Mouse (Mus musculus): ENCODE results near the gene Rab34. TPM values are rescaled to one million over a fixed set of nuclear protein-coding genes. Genes with fewer than 3 reads are reported as not detected.
"Not testable (repeated sequence)": the region's sequence is repeated elsewhere in the genome, so short reads cannot be mapped to it uniquely, and the experiment has no call there.

The Rab34 gene
- total and polyA plus RNA-seq, 2 experiments = 2.8 to 5.2 TPM

GRCm38 (mm10) chr11:78182961-78183844, 5.0 kb upstream of the Rab34 start, which contains the start of gene Rpl23a:
Rpl23a (minus strand) TSS chr11:78183584.
- Histone ChIP-seq H3K4me3 (ENCODE audit: insufficient read depth, low read depth, low read length) (peak within 1 kb of the TSS; percentile 73), H3K27ac (replicated peaks; ENCODE audit: insufficient read depth, low read depth, low read length) (peak within 1 kb of the TSS; percentile 54), H3K79me2 (ENCODE audit: control insufficient read depth, insufficient read depth, low read length) (peaks cover 5% of the 10 kb centered on the region; the same call in 1 of the 2 replicates), H3K4me1 (ENCODE audit: control insufficient read depth, insufficient read depth, low read length) (peaks cover 7% of the 10 kb centered on the region), H3K9ac (ENCODE audit: low read depth, low read length) (peak within 1 kb of the TSS; percentile 87), H3K36me3 (ENCODE audit: control insufficient read depth, insufficient read depth, low read length) (peaks cover 19% of the 10 kb centered on the region), H3K27me3 (ENCODE audit: control insufficient read depth, insufficient read depth, low read length) (no peaks in the 10 kb centered on the region)
- WGBS = under 1% methylated on average over 38 of the region's 38 CpGs
- DNase-seq (ENCODE audit: extremely low read depth, low read depth, low spot score) = peak; percentile 95
- TF ChIP-seq POLR2A (IDR thresholded peaks at IDR 0.05; ENCODE audit: extremely low read depth, insufficient read depth, low read length) = peak; percentile 72; the same call in 1 of the 2 replicates
- TF ChIP-seq CTCF (IDR thresholded peaks at IDR 0.05; ENCODE audit: low read depth, low read length) = peak; percentile 20; the same call in 1 of the 2 replicates

- TF ChIP-seq CTCF (IDR thresholded peaks at IDR 0.05; ENCODE audit: low read depth, low read length) (no peak), POLR2A (IDR thresholded peaks at IDR 0.05; ENCODE audit: extremely low read depth, insufficient read depth, low read length) (no peak)
- 28% methylated on average over 10 of the region's 10 CpGs for WGBS
- peak overlapping the region; percentile 8; the same call in 1 of the 2 replicates for H3K4me3 ChIP-seq (ENCODE audit: insufficient read depth, low read depth, low read length)
- H3K4me1 ChIP-seq (ENCODE audit: control insufficient read depth, insufficient read depth, low read length) = peaks cover 7% of the 10 kb centered on the region
- peaks cover 5% of the 10 kb centered on the region; the same call in 1 of the 2 replicates for H3K79me2 ChIP-seq (ENCODE audit: control insufficient read depth, insufficient read depth, low read length)
- no peaks in the 10 kb centered on the region for H3K27me3 ChIP-seq (ENCODE audit: control insufficient read depth, insufficient read depth, low read length)
- no peak overlapping the region; the same call in 1 of the 2 replicates for H3K27ac ChIP-seq (replicated peaks; ENCODE audit: insufficient read depth, low read depth, low read length)
- H3K9ac ChIP-seq (ENCODE audit: low read depth, low read length) = peak overlapping the region; percentile 62
- peaks cover 19% of the 10 kb centered on the region for H3K36me3 ChIP-seq (ENCODE audit: control insufficient read depth, insufficient read depth, low read length)
- DNase-seq (ENCODE audit: extremely low read depth, low read depth, low spot score) = peak; percentile 46
Measured at GRCm38 (mm10) chr11:78183884-78184514, 4.2 kb upstream of the Rab34 start.

GRCm38 (mm10) chr11:78184702-78185101, 3.5 kb upstream of the Rab34 start:
- not testable (repeated sequence) for H3K4me3 ChIP-seq (ENCODE audit: insufficient read depth, low read depth, low read length); H3K27me3 ChIP-seq (ENCODE audit: control insufficient read depth, insufficient read depth, low read length); H3K79me2 ChIP-seq (ENCODE audit: control insufficient read depth, insufficient read depth, low read length); H3K9ac ChIP-seq (ENCODE audit: low read depth, low read length); DNase-seq (ENCODE audit: extremely low read depth, low read depth, low spot score); H3K4me1 ChIP-seq (ENCODE audit: control insufficient read depth, insufficient read depth, low read length); H3K27ac ChIP-seq (replicated peaks; ENCODE audit: insufficient read depth, low read depth, low read length)
- 90% methylated on average over 6 of the region's 6 CpGs for WGBS
- H3K36me3 ChIP-seq (ENCODE audit: control insufficient read depth, insufficient read depth, low read length) = peaks cover 18% of the 10 kb centered on the region

GRCm38 (mm10) chr11:78189234-78190040, 1.2 kb downstream of the Rab34 start:
- peaks cover 2% of the 10 kb centered on the region; the same call in 1 of the 2 replicates for H3K4me1 ChIP-seq (ENCODE audit: control insufficient read depth, insufficient read depth, low read length)
- H3K9ac ChIP-seq (ENCODE audit: low read depth, low read length) = peak overlapping the region; percentile 86
- no peaks in the 10 kb centered on the region for H3K27me3 ChIP-seq (ENCODE audit: control insufficient read depth, insufficient read depth, low read length)
- WGBS = 1% methylated on average over 42 of the region's 42 CpGs
- H3K36me3 ChIP-seq (ENCODE audit: control insufficient read depth, insufficient read depth, low read length) = no peaks in the 10 kb centered on the region
- DNase-seq (ENCODE audit: extremely low read depth, low read depth, low spot score) = peak; percentile 42
- TF ChIP-seq POLR2A (IDR thresholded peaks at IDR 0.05; ENCODE audit: extremely low read depth, insufficient read depth, low read length) (0 out of 2 replicates have a peak, but pooled peaks have one; percentile 16), CTCF (IDR thresholded peaks at IDR 0.05; ENCODE audit: low read depth, low read length) (no peak)
- no peaks in the 10 kb centered on the region for H3K79me2 ChIP-seq (ENCODE audit: control insufficient read depth, insufficient read depth, low read length)
- H3K27ac ChIP-seq (replicated peaks; ENCODE audit: insufficient read depth, low read depth, low read length) = peak overlapping the region; percentile 29
- peak overlapping the region; percentile 73 for H3K4me3 ChIP-seq (ENCODE audit: insufficient read depth, low read depth, low read length)

- H3K36me3 ChIP-seq (ENCODE audit: control insufficient read depth, insufficient read depth, low read length) = no peaks in the 10 kb centered on the region
- TF ChIP-seq POLR2A (IDR thresholded peaks at IDR 0.05; ENCODE audit: extremely low read depth, insufficient read depth, low read length) = no peak
- no peak for TF ChIP-seq CTCF (IDR thresholded peaks at IDR 0.05; ENCODE audit: low read depth, low read length)
- peaks cover 3% of the 10 kb centered on the region; the same call in 1 of the 2 replicates for H3K4me1 ChIP-seq (ENCODE audit: control insufficient read depth, insufficient read depth, low read length)
- no peak overlapping the region for H3K27ac ChIP-seq (replicated peaks; ENCODE audit: insufficient read depth, low read depth, low read length)
- DNase-seq (ENCODE audit: extremely low read depth, low read depth, low spot score) = no peak
- no peaks in the 10 kb centered on the region for H3K27me3 ChIP-seq (ENCODE audit: control insufficient read depth, insufficient read depth, low read length)
- H3K4me3 ChIP-seq (ENCODE audit: insufficient read depth, low read depth, low read length) = no peak overlapping the region
- no peak overlapping the region for H3K9ac ChIP-seq (ENCODE audit: low read depth, low read length)
- H3K79me2 ChIP-seq (ENCODE audit: control insufficient read depth, insufficient read depth, low read length) = no peaks in the 10 kb centered on the region
- WGBS = 60% methylated on average over 6 of the region's 6 CpGs
Measured at GRCm38 (mm10) chr11:78190041-78190440, 1.8 kb downstream of the Rab34 start.
